Mouse (Mus musculus): ENCODE data around the gene Mcf2l. TPM values are rescaled to one million over a fixed set of nuclear protein-coding genes. Genes with fewer than 3 reads are reported as not detected.

Gene Mcf2l
- polyA plus RNA-seq, 1 experiment from 2014 or later, result 58.7 TPM

DNA sequence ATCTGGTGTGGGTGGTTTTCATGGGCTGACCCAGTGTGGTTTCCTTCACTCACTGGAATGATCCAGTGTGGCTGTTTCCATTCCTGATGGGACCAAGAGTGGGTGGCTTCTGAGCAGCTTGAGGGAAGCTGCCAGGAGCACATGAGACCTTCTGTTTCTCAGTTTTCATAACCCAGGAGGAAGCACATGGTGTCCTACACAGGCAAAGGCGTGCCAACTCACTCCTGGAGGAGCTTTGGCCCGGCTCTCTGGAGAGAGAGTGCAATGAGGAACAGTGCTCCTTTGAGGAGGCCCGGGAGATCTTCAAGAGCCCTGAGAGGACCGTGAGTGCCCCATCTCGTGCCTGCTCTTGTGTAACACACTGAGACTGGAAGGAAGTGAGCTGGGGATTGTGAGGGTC is 154.9 kb downstream of the Mcf2l start:
- no peaks in the 10 kb centered on the region for H3K9me3 ChIP-seq (ENCODE audit: control insufficient read depth, low read length)
- 79% methylated on average over 5 of the region's 5 CpGs for WGBS
- DNase-seq (ENCODE audit: low spot score) (no peak), ATAC-seq (ENCODE audit: insufficient read depth, low FRiP score, low TSS enrichment) (no peak)
- 0 out of 2 replicates have a peak, but pooled peaks cover 2% of the 10 kb centered on the region for H3K4me1 ChIP-seq (ENCODE audit: control insufficient read depth, insufficient read depth, low read length)
- H3K27me3 ChIP-seq (ENCODE audit: control insufficient read depth, insufficient read depth, low read length), result no peaks in the 10 kb centered on the region
- H3K36me3 ChIP-seq (ENCODE audit: control insufficient read depth, insufficient read depth, low read length), result no peaks in the 10 kb centered on the region
- no peak overlapping the region for H3K4me2 ChIP-seq (ENCODE audit: low read depth)
- no peak overlapping the region for H3K4me3 ChIP-seq (ENCODE audit: low read depth, low read length)
- no peak overlapping the region for H3K27ac ChIP-seq (ENCODE audit: low read depth, low read length)
- no peak overlapping the region for H3K9ac ChIP-seq (ENCODE audit: low read length)

DNA sequence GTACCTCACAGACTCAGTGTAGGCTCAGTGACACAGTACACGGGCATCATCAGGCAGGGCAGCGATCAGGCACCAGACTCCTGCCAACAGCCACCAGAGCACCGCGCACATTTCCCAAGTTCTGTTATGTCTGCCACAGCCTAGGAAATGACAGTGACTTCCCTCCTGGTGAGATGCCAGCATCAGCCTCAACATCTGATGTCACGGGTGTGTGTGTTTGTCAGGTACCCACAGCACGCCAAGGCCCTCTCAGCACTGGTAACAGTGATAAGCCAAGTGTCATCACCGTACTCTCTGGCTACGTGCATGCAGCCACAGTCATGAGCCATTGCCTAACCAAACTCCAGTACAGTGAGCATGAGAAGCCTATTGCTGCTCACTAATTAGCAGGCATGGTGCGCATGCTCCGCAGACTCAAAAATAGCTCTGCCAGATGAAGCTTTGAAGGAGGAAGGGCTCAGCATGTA is 162.8 kb downstream of the Mcf2l start:
- 91% methylated on average over 10 of the region's 10 CpGs for WGBS
- DNase-seq (ENCODE audit: low spot score), result no peak
- ATAC-seq (ENCODE audit: insufficient read depth, low FRiP score, low TSS enrichment), result no peak

GRCm38 (mm10) chr8:13037015-13037414 is 163.4 kb downstream of the Mcf2l start, which contains the start of gene F10:
Gene F10, plus strand, starts transcription at chr8:13037308.
- H3K27me3 ChIP-seq (ENCODE audit: control insufficient read depth, insufficient read depth, low read length), result no peaks in the 10 kb centered on the region
- H3K27ac ChIP-seq (ENCODE audit: low read depth, low read length), result no peak within 1 kb of the TSS
- H3K4me2 ChIP-seq (ENCODE audit: low read depth), result no peak within 1 kb of the TSS
- DNase-seq (ENCODE audit: low spot score), result no peak
- 71% methylated on average over 7 of the region's 7 CpGs for WGBS
- no peak within 1 kb of the TSS for H3K9ac ChIP-seq (ENCODE audit: low read length)
- H3K4me1 ChIP-seq (ENCODE audit: control insufficient read depth, insufficient read depth, low read length), result no peaks in the 10 kb centered on the region
- H3K4me3 ChIP-seq (ENCODE audit: low read depth, low read length), result no peak within 1 kb of the TSS
- H3K9me3 ChIP-seq (ENCODE audit: control insufficient read depth, low read length), result no peaks in the 10 kb centered on the region
- H3K36me3 ChIP-seq (ENCODE audit: control insufficient read depth, insufficient read depth, low read length), result no peaks in the 10 kb centered on the region
- ATAC-seq (ENCODE audit: insufficient read depth, low FRiP score, low TSS enrichment), result no peak

More for the DNA sequence above, 162.8 kb downstream of the Mcf2l start:
- Histone ChIP-seq H3K36me3 (ENCODE audit: control insufficient read depth, insufficient read depth, low read length) (no peaks in the 10 kb centered on the region), H3K4me2 (ENCODE audit: low read depth) (no peak overlapping the region), H3K4me1 (ENCODE audit: control insufficient read depth, insufficient read depth, low read length) (no peaks in the 10 kb centered on the region), H3K4me3 (ENCODE audit: low read depth, low read length) (no peak overlapping the region), H3K27ac (ENCODE audit: low read depth, low read length) (no peak overlapping the region), H3K27me3 (ENCODE audit: control insufficient read depth, insufficient read depth, low read length) (no peaks in the 10 kb centered on the region), H3K9me3 (ENCODE audit: control insufficient read depth, low read length) (no peaks in the 10 kb centered on the region), H3K9ac (ENCODE audit: low read length) (no peak overlapping the region)

GRCm38 (mm10) chr8:13037569-13037968 is 164.0 kb downstream of the Mcf2l start:
- Histone ChIP-seq H3K27me3 (ENCODE audit: control insufficient read depth, insufficient read depth, low read length) (no peaks in the 10 kb centered on the region), H3K36me3 (ENCODE audit: control insufficient read depth, insufficient read depth, low read length) (no peaks in the 10 kb centered on the region), H3K4me2 (ENCODE audit: low read depth) (no peak overlapping the region), H3K9ac (ENCODE audit: low read length) (no peak overlapping the region), H3K27ac (ENCODE audit: low read depth, low read length) (no peak overlapping the region), H3K9me3 (ENCODE audit: control insufficient read depth, low read length) (no peaks in the 10 kb centered on the region), H3K4me1 (ENCODE audit: control insufficient read depth, insufficient read depth, low read length) (no peaks in the 10 kb centered on the region), H3K4me3 (ENCODE audit: low read depth, low read length) (no peak overlapping the region)
- WGBS, result 48% methylated on average over 5 of the region's 5 CpGs
- DNase-seq (ENCODE audit: low spot score) (no peak), ATAC-seq (ENCODE audit: insufficient read depth, low FRiP score, low TSS enrichment) (no peak)

DNA sequence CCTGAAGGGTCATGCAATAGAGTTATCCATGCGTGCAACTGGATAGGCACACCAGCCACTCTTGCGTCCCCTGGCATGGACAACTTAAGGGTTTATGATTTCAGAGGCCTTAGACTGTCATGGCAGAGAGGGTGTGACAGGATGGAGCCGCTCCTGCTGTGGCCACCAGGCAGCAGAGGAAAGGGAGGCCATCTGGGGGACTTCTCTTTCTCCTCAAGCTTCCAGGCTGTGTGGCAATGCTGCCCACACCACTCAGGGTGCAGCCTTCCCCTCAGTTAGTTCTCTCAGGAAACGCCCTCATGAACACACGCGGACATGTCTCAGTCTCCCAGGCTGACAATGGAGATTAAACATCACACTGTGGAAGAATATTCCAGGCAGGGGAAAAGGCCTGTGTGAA is 165.4 kb downstream of the Mcf2l start:
- ATAC-seq (ENCODE audit: insufficient read depth, low FRiP score, low TSS enrichment) (no peak), DNase-seq (ENCODE audit: low spot score) (no peak)
- H3K4me1 ChIP-seq (ENCODE audit: control insufficient read depth, insufficient read depth, low read length), result no peaks in the 10 kb centered on the region
- 87% methylated on average over 6 of the region's 6 CpGs for WGBS
- H3K9ac ChIP-seq (ENCODE audit: low read length), result no peak overlapping the region
- H3K4me2 ChIP-seq (ENCODE audit: low read depth), result no peak overlapping the region
- no peaks in the 10 kb centered on the region for H3K36me3 ChIP-seq (ENCODE audit: control insufficient read depth, insufficient read depth, low read length)
- no peak overlapping the region for H3K4me3 ChIP-seq (ENCODE audit: low read depth, low read length)
- H3K9me3 ChIP-seq (ENCODE audit: control insufficient read depth, low read length), result no peaks in the 10 kb centered on the region
- H3K27me3 ChIP-seq (ENCODE audit: control insufficient read depth, insufficient read depth, low read length), result no peaks in the 10 kb centered on the region
- H3K27ac ChIP-seq (ENCODE audit: low read depth, low read length), result no peak overlapping the region

GRCm38 (mm10) chr8:13041459-13041858 is 167.9 kb downstream of the Mcf2l start:
- H3K27ac ChIP-seq (ENCODE audit: low read depth, low read length), result no peak overlapping the region
- ATAC-seq (ENCODE audit: insufficient read depth, low FRiP score, low TSS enrichment), result no peak
- H3K4me3 ChIP-seq (ENCODE audit: low read depth, low read length), result no peak overlapping the region
- 86% methylated on average over 4 of the region's 4 CpGs for WGBS
- H3K9ac ChIP-seq (ENCODE audit: low read length), result no peak overlapping the region
- no peak for DNase-seq (ENCODE audit: low spot score)
- no peak overlapping the region for H3K4me2 ChIP-seq (ENCODE audit: low read depth)
- no peaks in the 10 kb centered on the region for H3K36me3 ChIP-seq (ENCODE audit: control insufficient read depth, insufficient read depth, low read length)
- no peaks in the 10 kb centered on the region for H3K27me3 ChIP-seq (ENCODE audit: control insufficient read depth, insufficient read depth, low read length)
- no peaks in the 10 kb centered on the region for H3K9me3 ChIP-seq (ENCODE audit: control insufficient read depth, low read length)
- H3K4me1 ChIP-seq (ENCODE audit: control insufficient read depth, insufficient read depth, low read length), result no peaks in the 10 kb centered on the region

GRCm38 (mm10) chr8:13047652-13048051 is 174.0 kb downstream of the Mcf2l start:
- DNase-seq (ENCODE audit: low spot score) (no peak), ATAC-seq (ENCODE audit: insufficient read depth, low FRiP score, low TSS enrichment) (no peak)
- no peak overlapping the region for H3K27ac ChIP-seq (ENCODE audit: low read depth, low read length)
- H3K9me3 ChIP-seq (ENCODE audit: control insufficient read depth, low read length), result no peaks in the 10 kb centered on the region
- H3K4me3 ChIP-seq (ENCODE audit: low read depth, low read length), result no peak overlapping the region
- H3K4me1 ChIP-seq (ENCODE audit: control insufficient read depth, insufficient read depth, low read length), result no peaks in the 10 kb centered on the region
- H3K36me3 ChIP-seq (ENCODE audit: control insufficient read depth, insufficient read depth, low read length), result no peaks in the 10 kb centered on the region
- no peaks in the 10 kb centered on the region for H3K27me3 ChIP-seq (ENCODE audit: control insufficient read depth, insufficient read depth, low read length)
- 66% methylated on average over 5 of the region's 5 CpGs for WGBS
- H3K9ac ChIP-seq (ENCODE audit: low read length), result no peak overlapping the region
- no peak overlapping the region for H3K4me2 ChIP-seq (ENCODE audit: low read depth)

- WGBS, result 81% methylated on average over 10 of the region's 10 CpGs
- no peak overlapping the region for H3K27ac ChIP-seq (ENCODE audit: low read depth, low read length)
- H3K36me3 ChIP-seq (ENCODE audit: control insufficient read depth, insufficient read depth, low read length), result no peaks in the 10 kb centered on the region
- no peaks in the 10 kb centered on the region for H3K9me3 ChIP-seq (ENCODE audit: control insufficient read depth, low read length)
- ATAC-seq (ENCODE audit: insufficient read depth, low FRiP score, low TSS enrichment), result no peak
- DNase-seq (ENCODE audit: low spot score), result no peak
- no peak overlapping the region for H3K4me3 ChIP-seq (ENCODE audit: low read depth, low read length)
- H3K4me2 ChIP-seq (ENCODE audit: low read depth), result no peak overlapping the region
- H3K4me1 ChIP-seq (ENCODE audit: control insufficient read depth, insufficient read depth, low read length), result no peaks in the 10 kb centered on the region
- H3K27me3 ChIP-seq (ENCODE audit: control insufficient read depth, insufficient read depth, low read length), result no peaks in the 10 kb centered on the region
- H3K9ac ChIP-seq (ENCODE audit: low read length), result no peak overlapping the region
Observed at GRCm38 (mm10) chr8:13050550-13050949, 176.9 kb downstream of the Mcf2l start.

- Histone ChIP-seq H3K9me3 (ENCODE audit: control insufficient read depth, low read length) (no peaks in the 10 kb centered on the region), H3K9ac (ENCODE audit: low read length) (no peak overlapping the region), H3K4me3 (ENCODE audit: low read depth, low read length) (no peak overlapping the region), H3K36me3 (ENCODE audit: control insufficient read depth, insufficient read depth, low read length) (no peaks in the 10 kb centered on the region), H3K4me2 (ENCODE audit: low read depth) (no peak overlapping the region), H3K4me1 (ENCODE audit: control insufficient read depth, insufficient read depth, low read length) (no peaks in the 10 kb centered on the region), H3K27ac (ENCODE audit: low read depth, low read length) (no peak overlapping the region), H3K27me3 (ENCODE audit: control insufficient read depth, insufficient read depth, low read length) (no peaks in the 10 kb centered on the region)
- WGBS, result 90% methylated on average over 4 of the region's 4 CpGs
- no peak for ATAC-seq (ENCODE audit: insufficient read depth, low FRiP score, low TSS enrichment)
- DNase-seq (ENCODE audit: low spot score), result no peak
Observed at GRCm38 (mm10) chr8:13057351-13057750, 183.7 kb downstream of the Mcf2l start.
